Mouse (Mus musculus): Measurements from ENCODE around the gene Hmces. TPM values are rescaled to one million over a fixed set of nuclear protein-coding genes. Genes with fewer than 3 reads are reported as not detected.

Gene Hmces
- polyA plus RNA-seq, 1 experiment from 2014 or later: 58.5 TPM

- H3K4me3 ChIP-seq: peak overlapping the region; percentile 90
- peaks cover 21% of the 10 kb centered on the region for H3K4me1 ChIP-seq
- no peak for ATAC-seq (replicated peaks)
- peak overlapping the region; percentile 94 for H3K27ac ChIP-seq (replicated peaks)
- peak overlapping the region; percentile 98 for H3K9ac ChIP-seq (replicated peaks)
- H3K9me3 ChIP-seq: no peaks in the 10 kb centered on the region
- H3K4me2 ChIP-seq (replicated peaks): peak overlapping the region; percentile 64
- WGBS: 63% methylated on average over 9 of the region's 9 CpGs
- peaks cover 22% of the 10 kb centered on the region for H3K36me3 ChIP-seq
- no peaks in the 10 kb centered on the region for H3K27me3 ChIP-seq
These were observed 68.8 kb downstream of the Hmces start for GRCm38 (mm10) chr6:87982506-87982905.

Small RNA genes lying within 50 kb of the gene (microRNA-seq; reads per million reads assigned to microRNA genes)
- gene Gm47286: 3.1 reads per million, percentile 8 among the genes with 10 or more reads in this experiment

Other genes with a start within 250 kb of the Hmces start
- gene Aplf, start 241.7 kb upstream of the Hmces start, polyA plus RNA-seq (2015; fragmentation: Nextera tagmentation; extraction: Ambion mirVana): 12.9 and 13.9 TPM in 2 replicates
- gene Efcc1, start 183.1 kb upstream of the Hmces start, polyA plus RNA-seq (2015; fragmentation: Nextera tagmentation; extraction: Ambion mirVana): 2.0 TPM in 2 replicates
- 0.46 and 0.65 TPM in 2 replicates for gene Gp9, start 135.9 kb upstream of the Hmces start, polyA plus RNA-seq (2015; fragmentation: Nextera tagmentation; extraction: Ambion mirVana)
- 6.9 and 8.0 TPM in 2 replicates for gene Rab43, start 101.8 kb upstream of the Hmces start, polyA plus RNA-seq (2015; fragmentation: Nextera tagmentation; extraction: Ambion mirVana)
- 3.6 and 3.7 TPM in 2 replicates for gene Gm45140, start 78.1 kb upstream of the Hmces start, polyA plus RNA-seq (2015; fragmentation: Nextera tagmentation; extraction: Ambion mirVana)
- gene Isy1, start 75.1 kb upstream of the Hmces start, polyA plus RNA-seq (2015; fragmentation: Nextera tagmentation; extraction: Ambion mirVana): 37.8 and 38.7 TPM in 2 replicates
- 741 and 747 TPM in 2 replicates for gene Cnbp, start 62.8 kb upstream of the Hmces start, polyA plus RNA-seq (2015; fragmentation: Nextera tagmentation; extraction: Ambion mirVana)
- 159 and 164 TPM in 2 replicates for gene Copg1, start 26.1 kb upstream of the Hmces start, polyA plus RNA-seq (2015; fragmentation: Nextera tagmentation; extraction: Ambion mirVana)
- gene H1fx, start 67.7 kb downstream of the Hmces start, polyA plus RNA-seq (2015; fragmentation: Nextera tagmentation; extraction: Ambion mirVana): 50.3 and 70.8 TPM in 2 replicates
- 295 and 302 TPM in 2 replicates for gene Rab7, start 131.3 kb downstream of the Hmces start, polyA plus RNA-seq (2015; fragmentation: Nextera tagmentation; extraction: Ambion mirVana)
- 246 and 262 TPM in 2 replicates for gene Rpn1, start 170.5 kb downstream of the Hmces start, polyA plus RNA-seq (2015; fragmentation: Nextera tagmentation; extraction: Ambion mirVana)

All from forebrain, embryonic 15.5 days (tissue).